Mouse (Mus musculus) heart, adult 2 months (tissue): ENCODE data around the gene Adam15. TPM values are rescaled to one million over a fixed set of nuclear protein-coding genes. Genes with fewer than 3 reads are reported as not detected.

ENCODE experiments used
- DNase-seq, 2 experiments: peaks; one replicate each; pipeline ENCODE4 v3.0.0; 2021
- H3K27ac ChIP-seq: fragments of 200-600 bp; 2 replicates; pipeline ENCODE4 v1.8.1; 2022
- H3K27me3 ChIP-seq: fragments of 200-500 bp; 2 replicates; pipeline ENCODE4 v1.6.1; 2012; ENCODE audit warnings: mild to moderate bottlenecking, low read length, inconsistent platforms, mixed read lengths; ENCODE audit not compliant: control insufficient read depth, insufficient read depth
- H3K36me3 ChIP-seq: fragments of 200-500 bp; 2 replicates; pipeline ENCODE4 v1.6.1; 2012; ENCODE audit warnings: low read length, inconsistent platforms; ENCODE audit not compliant: control insufficient read depth, insufficient read depth
- H3K4me1 ChIP-seq: fragments of 200-500 bp; 2 replicates; pipeline ENCODE4 v1.6.1; 2011; ENCODE audit warnings: low read length; ENCODE audit not compliant: control insufficient read depth, insufficient read depth
- H3K4me3 ChIP-seq: fragments of 200-600 bp; 2 replicates; pipeline ENCODE4 v1.8.1; 2022
- H3K79me2 ChIP-seq: fragments of 200-500 bp; replicated peaks from 2 replicates; pipeline ENCODE4 v1.6.1; 2012; ENCODE audit warnings: mild to moderate bottlenecking, inconsistent platforms, low read length, moderate library complexity, mixed read lengths; ENCODE audit not compliant: control insufficient read depth, insufficient read depth
- H3K9ac ChIP-seq: fragments of 200-500 bp; 2 replicates; pipeline ENCODE4 v1.6.1; 2012; ENCODE audit warnings: low read depth, mild to moderate bottlenecking, control low read depth, inconsistent platforms, low read length, mixed read lengths
- CTCF ChIP-seq: fragments of 200-600 bp; IDR thresholded peaks from 2 replicates; pipeline ENCODE4 v1.8.1; 2022; ENCODE audit warnings: antibody characterized with exemption, mild to moderate bottlenecking, moderate library complexity
- EP300 ChIP-seq: fragments of 200-500 bp; IDR thresholded peaks from 2 replicates; pipeline ENCODE4 v1.6.1; 2011; ENCODE audit warnings: low read depth, low read length, control low read depth; ENCODE audit not compliant: insufficient read depth
- POLR2A ChIP-seq: fragments of 200-500 bp; IDR thresholded peaks from 2 replicates; pipeline ENCODE4 v1.6.1; 2011; ENCODE audit warnings: mild to moderate bottlenecking, low read depth, low read length, control low read depth; ENCODE audit not compliant: insufficient read depth
- WGBS: fragments of 180-500 bp; shearing (Covaris S2); methylation state at CpG from one replicate; pipeline ENCODE4 v1.1.7; 2018; 5-methylcytosine and 5-hydroxymethylcytosine counted together
- intact Hi-C: fragments of 180-260 bp; cut with DNase I; formaldehyde crosslinking; loops from one replicate; pipeline ENCODE4 v1.15.1; 2025
- long read RNA-seq: library from polyadenylated mRNA; stranded (forward); transcript quantifications from one replicate; pipeline ENCODE4 v2.0.0, GENCODE M21; 2021
- polyA plus RNA-seq: library from polyadenylated mRNA; depleted of rRNA; stranded (reverse); fragments of >200 nt; gene quantifications from 2 replicates; pipeline ENCODE4 v1.2.3, GENCODE M21; 2012; rRNA removed
- total RNA-seq, 2 experiments: library from RNA; stranded (reverse); gene quantifications; 2 replicates each; pipeline ENCODE4 v1.2.3; 2021

Gene Adam15
- total RNA-seq, result 10 to 100 TPM; 56.8 to 59.2 TPM
- 95.6 and 95.7 TPM in 2 replicates for polyA plus RNA-seq
- long read RNA-seq, transcript Adam15-202 (21 exons, 2,799 nt), result major isoform, 12 of 46 reads
- long read RNA-seq, partial matches to known transcripts, result 3 of 46 reads
- long read RNA-seq, other reads (novel, unspliced or antisense), result 27 of 46 reads

DNA sequence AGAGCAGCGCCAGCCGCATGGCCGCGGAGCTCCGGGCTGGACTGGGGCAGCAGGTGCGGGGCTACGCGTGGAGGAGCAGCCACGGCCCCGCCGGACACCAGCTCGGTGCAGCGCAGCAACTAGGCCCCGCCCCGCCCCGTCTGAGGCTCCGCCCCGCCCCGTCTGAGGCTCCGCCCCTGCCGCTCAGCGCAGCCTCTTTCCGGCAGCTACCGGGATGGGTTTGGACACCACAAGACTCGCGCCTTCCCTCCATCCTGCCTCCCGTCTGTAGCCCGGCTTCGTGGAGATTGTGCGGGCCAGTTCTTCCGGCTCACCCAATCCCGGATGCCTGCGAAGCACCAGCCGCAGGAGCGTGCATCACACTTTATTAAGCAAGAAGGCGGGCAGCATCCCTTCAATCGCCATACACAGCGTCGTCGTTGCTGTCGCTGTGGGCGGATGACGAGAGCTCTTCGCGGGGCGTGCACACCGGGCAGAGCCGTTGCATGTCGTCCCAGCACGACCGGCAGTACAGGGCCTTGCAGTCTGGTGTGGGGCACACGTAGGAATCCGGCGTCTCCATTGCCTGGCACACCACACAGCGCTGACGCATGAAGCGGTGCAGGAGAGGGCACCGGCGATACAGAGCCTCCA lies at the start of gene Adam15:
Adam15 (minus strand) TSS at position 128 of the 633 bp plus-strand sequence.
- intact Hi-C loops, result loop anchor here (2.0 kb wide), 1 partner anchor 71 kb away; no protein-coding TSS in a partner anchor
- DNase-seq, result peak; percentile 92 to 96
- H3K4me3 ChIP-seq, result peak within 1 kb of the TSS; percentile 79
- TF ChIP-seq EP300 (no peak), CTCF (no peak), POLR2A (peak; percentile 68; the same call in 1 of the 2 replicates)
- H3K36me3 ChIP-seq, result no peaks in the 10 kb centered on the region
- no peaks in the 10 kb centered on the region for H3K79me2 ChIP-seq
- 2% methylated on average over 56 of the region's 59 CpGs for WGBS
- H3K4me1 ChIP-seq, result peaks cover 7% of the 10 kb centered on the region
- H3K27me3 ChIP-seq, result no peaks in the 10 kb centered on the region
- H3K9ac ChIP-seq, result peak within 1 kb of the TSS; percentile 75
- peak within 1 kb of the TSS; percentile 87 for H3K27ac ChIP-seq

DNA sequence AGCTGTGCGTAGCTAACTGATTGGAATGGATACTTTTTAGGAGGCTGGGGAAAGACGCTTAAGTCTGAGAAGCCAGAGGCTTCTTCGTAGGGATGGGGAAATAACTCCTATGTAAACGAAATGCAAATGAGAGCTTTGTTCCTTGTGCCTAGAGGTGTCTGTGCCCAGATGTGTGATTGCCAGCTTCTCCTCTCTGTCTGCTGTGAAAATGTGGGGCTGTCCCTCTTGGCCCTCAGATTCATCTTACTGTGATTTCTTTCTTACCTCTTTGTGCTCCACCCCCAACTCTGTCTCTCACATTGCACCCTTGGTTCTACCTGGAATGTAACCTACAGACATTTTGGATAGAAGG lies 46.8 kb upstream of the Adam15 start:
- TF ChIP-seq POLR2A (no peak), EP300 (no peak)
- peak overlapping the region; percentile 99 for H3K27ac ChIP-seq

GRCm38 (mm10) chr3:89395806-89396653 lies 46.2 kb upstream of the Adam15 start:
- Histone ChIP-seq H3K27ac (peak overlapping the region; percentile 99), H3K36me3 (no peaks in the 10 kb centered on the region), H3K27me3 (no peaks in the 10 kb centered on the region), H3K4me1 (peaks cover 2% of the 10 kb centered on the region), H3K4me3 (peak overlapping the region; percentile 83), H3K9ac (peak overlapping the region; percentile 54), H3K79me2 (no peaks in the 10 kb centered on the region)
- WGBS, result 1% methylated on average over 38 of the region's 44 CpGs
- DNase-seq, result peak; percentile 75 to 79
- intact Hi-C loops, result loop anchor here (1.0 to 5.0 kb wide), 4 partner anchors 13 to 91 kb away; partner anchors contain the start of gene Pygo2
- TF ChIP-seq EP300, result 0 out of 2 replicates have a peak, but pooled peaks have one; percentile 65
- TF ChIP-seq CTCF, result peak; percentile 91
- TF ChIP-seq POLR2A, result no peak

More for the DNA sequence above, 46.8 kb upstream of the Adam15 start:
- Histone ChIP-seq H3K9ac (peak overlapping the region; percentile 40; the same call in 1 of the 2 replicates), H3K4me1 (no peaks in the 10 kb centered on the region; the same call in 1 of the 2 replicates), H3K4me3 (peak overlapping the region; percentile 83), H3K79me2 (no peaks in the 10 kb centered on the region), H3K27me3 (no peaks in the 10 kb centered on the region), H3K36me3 (no peaks in the 10 kb centered on the region)
- WGBS, result under 1% methylated on average over 4 of the region's 4 CpGs
- intact Hi-C loops, result loop anchor here (2.0 to 5.0 kb wide), 2 partner anchors 62 to 91 kb away; no protein-coding TSS in a partner anchor
- DNase-seq, result no peak

DNA sequence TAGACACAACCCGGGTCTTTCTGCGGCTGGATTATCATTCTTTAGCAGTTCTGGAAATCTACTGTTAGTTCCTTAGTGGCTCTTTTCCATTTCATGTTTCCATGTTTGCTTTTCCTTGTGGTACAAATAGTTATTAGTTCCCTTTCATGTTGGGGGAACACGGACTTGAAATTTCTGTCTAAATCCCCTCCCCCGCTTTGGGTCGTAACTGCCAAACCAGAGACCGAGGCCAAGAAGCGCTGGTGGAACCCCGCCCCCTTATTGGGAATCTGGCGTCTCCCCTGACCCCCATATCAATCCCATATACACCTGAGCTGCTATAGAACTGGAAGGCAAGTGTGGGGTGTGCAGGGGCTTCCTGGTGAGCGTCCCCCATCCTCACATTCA lies 45.6 kb upstream of the Adam15 start:
- H3K4me3 ChIP-seq, result peak overlapping the region; percentile 83
- TF ChIP-seq CTCF (no peak), EP300 (no peak), POLR2A (no peak)
- no peaks in the 10 kb centered on the region for H3K27me3 ChIP-seq
- H3K79me2 ChIP-seq, result no peaks in the 10 kb centered on the region
- no peaks in the 10 kb centered on the region for H3K36me3 ChIP-seq
- intact Hi-C loops, result loop anchor here (1.0 to 5.0 kb wide), 3 partner anchors 14 to 92 kb away; partner anchors contain the start of gene Pygo2
- WGBS, result 10% methylated on average over 10 of the region's 10 CpGs
- H3K4me1 ChIP-seq, result peaks cover 3% of the 10 kb centered on the region
- H3K27ac ChIP-seq, result peak overlapping the region; percentile 99
- peak overlapping the region; percentile 54 for H3K9ac ChIP-seq
- peak in 1 of 2 experiments; percentile 44 for DNase-seq

DNA sequence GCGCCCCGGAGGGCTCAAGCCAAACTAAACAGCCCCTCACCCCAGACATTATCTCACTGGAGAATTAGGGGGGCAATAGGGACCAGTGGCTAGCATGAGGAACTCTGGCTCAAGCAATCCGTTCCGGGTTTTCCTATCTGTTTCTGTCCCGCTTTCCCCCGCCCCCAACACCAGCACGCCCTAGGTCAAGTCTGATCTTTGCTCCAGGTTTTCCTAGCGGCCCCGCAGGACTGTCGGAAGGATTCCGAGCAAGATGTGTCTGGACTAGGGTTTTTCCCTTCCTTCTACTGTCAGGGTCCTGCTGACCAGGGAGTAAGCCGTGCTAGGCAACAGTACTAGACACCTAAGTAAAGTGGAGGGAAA lies 45.1 kb upstream of the Adam15 start:
- intact Hi-C loops, result loop anchor here (1.0 to 5.0 kb wide), 3 partner anchors 14 to 92 kb away; partner anchors contain the start of gene Pygo2
- under 1% methylated on average over 12 of the region's 12 CpGs for WGBS

More for the DNA sequence above, 45.1 kb upstream of the Adam15 start:
- Histone ChIP-seq H3K27me3 (no peaks in the 10 kb centered on the region), H3K4me1 (peaks cover 5% of the 10 kb centered on the region), H3K36me3 (no peaks in the 10 kb centered on the region), H3K4me3 (peak overlapping the region; percentile 83), H3K79me2 (no peaks in the 10 kb centered on the region), H3K27ac (peak overlapping the region; percentile 99), H3K9ac (peak overlapping the region; percentile 82)
- DNase-seq, result peak in 1 of 2 experiments; percentile 89
- TF ChIP-seq POLR2A (peak; percentile 85), EP300 (0 out of 2 replicates have a peak, but pooled peaks have one; percentile 48), CTCF (no peak)
